Comparison of ENCODE assay signal across 27 mouse cellular contexts in genomic region chr7:95997190-95997589, GRCm38 (mm10).
DNase-seq lines count a peak whose midpoint lies in the region; ATAC-seq and TF ChIP-seq lines count a peak whose summit lies in the region.
"Had no signal": no experiment of that assay in that cellular context is flagged by ENCODE, and none has a peak within 500 bp of the region (broad histone marks: within the 10 kb centered on the region; RNA-seq: fewer than 3 reads in every experiment).

No protein-coding gene starts in this region.

- H3K27me3 ChIP-seq in kidney, postnatal 0 days (ENCODE audit: insufficient read depth, low read length) = no peaks in the 10 kb centered on the region
- H3K27me3 ChIP-seq: embryonic facial prominence, embryonic 12.5 days; embryonic facial prominence, embryonic 15.5 days; heart, embryonic 12.5 days; heart, embryonic 15.5 days; Patski had no signal

- H3K4me1 ChIP-seq in kidney, postnatal 0 days (replicated peaks; ENCODE audit: insufficient read depth, low read length) = no peaks in the 10 kb centered on the region
- H3K4me1 ChIP-seq: embryonic facial prominence, embryonic 12.5 days; embryonic facial prominence, embryonic 15.5 days; heart, embryonic 12.5 days; heart, embryonic 15.5 days; hindbrain, embryonic 15.5 days had no signal

- H3K4me2 ChIP-seq in kidney, postnatal 0 days (ENCODE audit: low read length) = no peak overlapping the region
- H3K4me2 ChIP-seq: embryonic facial prominence, embryonic 12.5 days; embryonic facial prominence, embryonic 15.5 days; heart, embryonic 12.5 days; heart, embryonic 15.5 days; hindbrain, embryonic 15.5 days had no signal

- H3K27ac ChIP-seq in kidney, postnatal 0 days = no peak overlapping the region
- H3K27ac ChIP-seq: embryonic facial prominence, embryonic 12.5 days; embryonic facial prominence, embryonic 15.5 days; gastrocnemius, adult 2 months; heart, embryonic 15.5 days; hindbrain, embryonic 15.5 days had no signal

- H3K9ac ChIP-seq in kidney, postnatal 0 days (ENCODE audit: low read depth, low read length) = no peak overlapping the region
- H3K9ac ChIP-seq: embryonic facial prominence, embryonic 12.5 days; embryonic facial prominence, embryonic 15.5 days; forebrain, postnatal 0 days; heart, embryonic 12.5 days; heart, embryonic 15.5 days; hindbrain, embryonic 15.5 days had no signal

- no peaks in the 10 kb centered on the region for H3K9me3 ChIP-seq in kidney, postnatal 0 days (replicated peaks; ENCODE audit: low read length)
- H3K9me3 ChIP-seq: embryonic facial prominence, embryonic 12.5 days; embryonic facial prominence, embryonic 15.5 days; heart, embryonic 12.5 days; heart, embryonic 15.5 days; hindbrain, embryonic 15.5 days had no signal

- no peak for TF ChIP-seq CTCF in kidney, postnatal 0 days (IDR thresholded peaks at IDR 0.05; ENCODE audit: low read depth)

- WGBS in kidney, postnatal 0 days = 49% methylated on average over 3 of the region's 3 CpGs

- no peak overlapping the region for H3K4me3 ChIP-seq in kidney, postnatal 0 days (replicated peaks; ENCODE audit: low read depth, low read length)
- H3K4me3 ChIP-seq: embryonic facial prominence, embryonic 12.5 days; embryonic facial prominence, embryonic 15.5 days; gastrocnemius, adult 2 months; heart, embryonic 12.5 days; heart, embryonic 15.5 days; hindbrain, embryonic 15.5 days had no signal

- DNase-seq in heart, adult 11 months = peak; percentile 34
- no peak for DNase-seq in heart, postnatal 36 days
- DNase-seq in kidney, adult 9 months = peak; percentile 1
- no peak for DNase-seq in kidney, postnatal 36 days
- peak; percentile 6 for DNase-seq in kidney, postnatal 0 days (ENCODE audit: low spot score)
- no peak for DNase-seq in kidney, adult 11 months
- peak; percentile 48 for DNase-seq in retina, embryonic 14.5 days (ENCODE audit: low spot score)
- no peak for DNase-seq in urinary bladder, postnatal 10 days (ENCODE audit: low spot score)
- DNase-seq: adrenal gland, postnatal 10 days; adrenal gland, postnatal 36 days; cerebellum, adult 11 months; cerebellum, adult 2 months; cerebellum, adult 9-11 months; cerebellum, postnatal 25 days; forebrain, postnatal 0 days; gastrocnemius, adult 2 months; gastrocnemius, postnatal 14 days; heart, adult 18-20 months; heart, postnatal 10 days; heart, postnatal 4 days had no signal

- intact Hi-C loops in heart, postnatal 36 days (cut with DNase I) = no loop called here

- no peak; the same call in 1 of the 2 replicates for ATAC-seq in kidney, postnatal 0 days (replicated peaks; ENCODE audit: low FRiP score, low read depth)
- ATAC-seq: forebrain, embryonic 14.5 days; forebrain, postnatal 0 days; Patski had no signal

- no peaks in the 10 kb centered on the region for H3K36me3 ChIP-seq in kidney, postnatal 0 days (ENCODE audit: insufficient read depth, low read length)
- H3K36me3 ChIP-seq: embryonic facial prominence, embryonic 12.5 days; embryonic facial prominence, embryonic 15.5 days; heart, embryonic 12.5 days; heart, embryonic 15.5 days; hindbrain, embryonic 15.5 days had no signal

Comparison
In these comparisons a context has a peak if more than half of its experiments do, and no peak if none do; other contexts are left out.
1. DNase-seq: peak in heart, adult 11 months (single experiment), kidney, adult 9 months (single experiment), kidney, postnatal 0 days (single experiment) and retina, embryonic 14.5 days (single experiment); none in heart, postnatal 36 days (0 of 2), kidney, postnatal 36 days (0 of 2), kidney, adult 11 months (single experiment) and urinary bladder, postnatal 10 days (single experiment).